Mouse (Mus musculus) embryo, embryonic 10 days (tissue): ENCODE measurements around the gene Il13ra2.
A peak's percentile ranks its signal among the peaks of the same experiment; 100 is the strongest.
"Not testable (repeated sequence)": the region's sequence is repeated elsewhere in the genome, so short reads cannot be mapped to it uniquely, and the experiment has no call there.

ENCODE experiments used
- DNase-seq: peaks from one replicate; pipeline ENCODE4 v3.0.0-alpha.2; 2015; ENCODE audit warnings: low spot score

The Il13ra2 gene

GRCm38 (mm10) chrX:147429129-147429528 lies at the start of gene Il13ra2:
Gene Il13ra2, minus strand, starts transcription at chrX:147429192.
- no peak for DNase-seq

GRCm38 (mm10) chrX:147453610-147454009 lies 24.6 kb upstream of the Il13ra2 start, which contains the start of gene Vmn1r239-ps:
Gene Vmn1r239-ps, minus strand, starts transcription at chrX:147453710.
- DNase-seq: not testable (repeated sequence)

- no peak for DNase-seq
These were observed 14.4 kb upstream of the Il13ra2 start for GRCm38 (mm10) chrX:147443386-147443785.

- no peak for DNase-seq
These were observed 6.4 kb upstream of the Il13ra2 start for GRCm38 (mm10) chrX:147435400-147435799.

GRCm38 (mm10) chrX:147429753-147430152 lies 761 bp upstream of the Il13ra2 start:
- no peak for DNase-seq

- DNase-seq: peak; percentile 23
These were observed 35.5 kb downstream of the Il13ra2 start for GRCm38 (mm10) chrX:147393446-147393845.

GRCm38 (mm10) chrX:147349167-147349566 lies 79.8 kb downstream of the Il13ra2 start:
- DNase-seq: no peak
